Mouse (Mus musculus): ENCODE measurements around the gene Afap1l2. TPM values are rescaled to one million over a fixed set of nuclear protein-coding genes. Genes with fewer than 3 reads are reported as not detected.

The Afap1l2 gene
- 9.2 and 10.1 TPM in 2 replicates for polyA plus RNA-seq (2012; rRNA removed)

DNA sequence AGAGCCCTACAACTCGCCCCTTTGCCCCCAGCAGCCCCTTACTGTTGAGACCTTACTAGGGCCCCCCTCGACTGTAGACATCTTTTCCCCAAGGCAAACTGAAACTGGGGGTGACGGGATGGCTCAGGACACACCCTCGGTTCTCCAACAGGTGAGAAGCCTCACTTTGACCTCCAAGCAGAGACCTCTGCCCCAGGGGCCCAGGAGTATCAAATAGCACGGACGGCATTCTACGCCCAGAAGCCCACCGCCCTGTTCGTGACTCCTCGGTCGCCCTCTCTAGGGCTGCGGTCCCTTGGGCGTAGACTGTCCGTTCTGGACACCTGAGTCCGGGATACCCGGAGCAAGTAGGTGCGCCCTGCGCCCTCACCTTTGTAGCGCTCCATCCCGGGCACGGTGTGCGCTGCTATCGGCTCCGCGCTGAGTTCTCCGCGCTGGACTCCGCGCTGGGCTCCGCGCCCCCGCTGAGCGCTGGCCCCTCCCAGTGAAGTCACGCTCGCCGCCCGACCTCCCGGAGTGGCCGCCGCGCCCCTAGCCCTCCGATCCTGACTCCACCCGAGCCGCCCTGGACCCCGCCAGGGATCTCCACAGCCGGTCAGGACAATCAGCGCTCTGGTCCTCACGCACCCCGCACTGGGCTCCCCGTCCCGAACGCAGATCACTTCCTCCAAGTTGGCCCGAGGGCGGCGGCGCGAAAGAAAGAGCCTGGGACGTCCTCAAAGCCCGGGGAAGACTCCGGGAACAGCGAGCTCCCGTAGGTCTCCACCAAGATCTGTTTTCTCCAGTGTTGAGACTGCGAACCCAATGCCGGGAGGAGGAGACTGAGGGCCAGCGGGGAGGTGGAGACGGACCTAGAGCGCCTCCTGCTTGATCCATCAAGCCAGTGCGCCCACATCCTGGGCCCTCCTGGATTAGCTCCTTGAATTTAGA, at the start of gene Afap1l2:
Afap1l2 (minus strand) TSS at position 448 of the 930 bp plus-strand sequence.
- DNase-seq, result peak; percentile 90
- WGBS, result 2% methylated on average over 68 of the region's 68 CpGs
- H3K4me3 ChIP-seq (ENCODE audit: insufficient read depth, low read depth, low read length), result peak within 1 kb of the TSS; percentile 66
- H3K27ac ChIP-seq (ENCODE audit: insufficient read depth, low read depth, low read length), result peak within 1 kb of the TSS; percentile 72
- no peaks in the 10 kb centered on the region for H3K36me3 ChIP-seq (ENCODE audit: control insufficient read depth, insufficient read depth, low read length)
- no peaks in the 10 kb centered on the region for H3K27me3 ChIP-seq (replicated peaks; ENCODE audit: control insufficient read depth, insufficient read depth, low read length)
- peak; percentile 71 for TF ChIP-seq CTCF (conservative IDR thresholded peaks at IDR 0.05; ENCODE audit: insufficient read depth, insufficient read length, low read depth, low read length)
- TF ChIP-seq POLR2A (IDR thresholded peaks at IDR 0.05; ENCODE audit: low read depth, low read length), result no peak
- peaks cover 4% of the 10 kb centered on the region for H3K4me1 ChIP-seq (ENCODE audit: control insufficient read depth, insufficient read depth, low read length)

DNA sequence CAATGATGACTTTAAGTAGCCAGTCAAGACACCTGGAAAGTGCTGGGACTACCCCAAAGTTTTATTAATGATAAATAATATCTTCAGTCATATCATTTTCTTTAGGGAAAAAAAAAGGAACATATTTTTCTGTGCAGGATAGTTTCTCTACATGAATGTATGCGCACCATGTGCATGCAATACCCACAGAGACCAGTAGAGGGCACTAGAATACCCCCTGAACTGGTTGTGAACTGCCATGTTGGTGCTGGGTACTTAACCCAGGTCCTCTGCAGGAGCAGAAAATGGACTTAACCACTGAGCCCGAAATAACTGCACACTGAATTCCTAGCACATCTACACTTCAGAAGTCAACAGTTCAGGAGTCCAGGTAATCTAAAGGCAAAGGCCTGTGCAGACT, 49.5 kb upstream of the Afap1l2 start:
- H3K27me3 ChIP-seq (replicated peaks; ENCODE audit: control insufficient read depth, insufficient read depth, low read length), result no peaks in the 10 kb centered on the region
- no peak overlapping the region for H3K4me3 ChIP-seq (ENCODE audit: insufficient read depth, low read depth, low read length)
- H3K36me3 ChIP-seq (ENCODE audit: control insufficient read depth, insufficient read depth, low read length), result peaks cover 3% of the 10 kb centered on the region; the same call in 1 of the 2 replicates
- no peak for DNase-seq
- no peaks in the 10 kb centered on the region for H3K4me1 ChIP-seq (ENCODE audit: control insufficient read depth, insufficient read depth, low read length)
- 99% methylated on average over 2 of the region's 2 CpGs for WGBS
- TF ChIP-seq POLR2A (IDR thresholded peaks at IDR 0.05; ENCODE audit: low read depth, low read length), result no peak
- TF ChIP-seq CTCF (conservative IDR thresholded peaks at IDR 0.05; ENCODE audit: insufficient read depth, insufficient read length, low read depth, low read length), result peak; percentile 25
- H3K27ac ChIP-seq (ENCODE audit: insufficient read depth, low read depth, low read length), result no peak overlapping the region

DNA sequence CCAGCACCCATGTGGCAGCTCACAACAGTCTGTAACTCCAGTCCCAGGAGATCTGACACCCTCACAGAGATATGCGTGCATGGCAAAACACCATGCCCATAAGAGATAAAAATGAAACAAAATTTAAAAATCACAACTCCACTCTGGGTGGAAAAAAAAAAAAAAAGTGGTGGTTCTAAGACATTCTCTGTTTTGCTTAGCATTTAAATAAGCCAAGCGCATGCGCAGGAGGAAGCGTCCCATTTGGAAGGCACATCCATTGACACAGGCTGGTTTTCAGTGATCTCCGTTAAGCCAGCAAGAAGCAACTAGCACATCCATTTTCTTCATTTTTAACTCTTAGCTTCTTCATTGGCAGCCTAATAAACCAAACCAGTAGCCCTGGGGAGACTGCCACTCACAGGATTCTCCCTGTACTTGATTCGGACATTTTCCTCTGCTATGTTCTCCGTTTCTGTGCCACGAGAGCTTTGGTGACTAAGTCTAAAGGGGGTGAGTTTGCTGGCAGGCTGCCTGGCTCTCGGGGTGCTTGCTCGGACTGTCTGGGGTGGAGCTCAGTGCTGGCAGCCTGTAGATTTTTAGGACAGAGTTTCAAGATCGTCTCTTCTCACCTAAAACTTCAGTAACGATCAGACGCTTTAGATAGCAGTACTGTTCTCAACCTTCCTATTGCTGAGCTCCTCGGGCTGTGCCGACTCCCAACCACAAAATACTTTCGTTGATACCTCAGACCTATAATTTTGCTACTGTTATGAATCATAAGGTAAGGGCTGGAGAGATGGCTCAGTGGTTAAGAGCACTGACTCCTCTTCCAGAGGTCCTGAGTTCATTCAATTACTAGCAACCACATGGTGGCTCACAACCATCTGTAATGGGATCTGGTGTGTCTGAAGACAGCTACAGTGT, 47.4 kb upstream of the Afap1l2 start:
- WGBS, result 84% methylated on average over 16 of the region's 16 CpGs
- Histone ChIP-seq H3K4me3 (ENCODE audit: insufficient read depth, low read depth, low read length) (no peak overlapping the region), H3K27ac (ENCODE audit: insufficient read depth, low read depth, low read length) (no peak overlapping the region), H3K36me3 (ENCODE audit: control insufficient read depth, insufficient read depth, low read length) (peaks cover 3% of the 10 kb centered on the region; the same call in 1 of the 2 replicates), H3K27me3 (replicated peaks; ENCODE audit: control insufficient read depth, insufficient read depth, low read length) (no peaks in the 10 kb centered on the region), H3K4me1 (ENCODE audit: control insufficient read depth, insufficient read depth, low read length) (no peaks in the 10 kb centered on the region)
- no peak for DNase-seq
- no peak for TF ChIP-seq POLR2A (IDR thresholded peaks at IDR 0.05; ENCODE audit: low read depth, low read length)
- TF ChIP-seq CTCF (conservative IDR thresholded peaks at IDR 0.05; ENCODE audit: insufficient read depth, insufficient read length, low read depth, low read length), result no peak

DNA sequence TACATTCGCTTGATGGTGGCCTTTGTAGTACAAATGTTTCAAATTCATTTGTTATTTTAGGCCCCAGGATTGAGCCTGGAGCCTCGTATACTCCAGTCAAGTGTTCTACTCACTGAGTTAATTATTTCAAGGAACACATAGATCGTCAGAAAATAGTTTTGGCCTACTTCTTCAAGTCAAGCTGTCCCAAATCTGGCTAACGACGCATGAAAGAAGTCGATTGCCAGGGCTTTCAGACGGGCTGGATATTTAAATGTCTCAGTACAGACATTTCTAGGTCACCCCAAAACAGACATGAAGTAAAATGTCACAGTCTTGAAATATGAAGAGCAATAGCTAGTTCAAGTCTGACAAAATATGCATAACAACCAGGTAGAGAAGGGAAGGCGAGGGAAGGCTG, 44.9 kb upstream of the Afap1l2 start:
- Histone ChIP-seq H3K36me3 (ENCODE audit: control insufficient read depth, insufficient read depth, low read length) (peaks cover 2% of the 10 kb centered on the region; the same call in 1 of the 2 replicates), H3K4me3 (ENCODE audit: insufficient read depth, low read depth, low read length) (no peak overlapping the region), H3K27me3 (replicated peaks; ENCODE audit: control insufficient read depth, insufficient read depth, low read length) (no peaks in the 10 kb centered on the region), H3K4me1 (ENCODE audit: control insufficient read depth, insufficient read depth, low read length) (peaks cover under 1% of the 10 kb centered on the region; the same call in 1 of the 2 replicates), H3K27ac (ENCODE audit: insufficient read depth, low read depth, low read length) (no peak overlapping the region)
- 41% methylated on average over 8 of the region's 8 CpGs for WGBS
- DNase-seq, result no peak
- no peak for TF ChIP-seq POLR2A (IDR thresholded peaks at IDR 0.05; ENCODE audit: low read depth, low read length)
- no peak for TF ChIP-seq CTCF (conservative IDR thresholded peaks at IDR 0.05; ENCODE audit: insufficient read depth, insufficient read length, low read depth, low read length)

DNA sequence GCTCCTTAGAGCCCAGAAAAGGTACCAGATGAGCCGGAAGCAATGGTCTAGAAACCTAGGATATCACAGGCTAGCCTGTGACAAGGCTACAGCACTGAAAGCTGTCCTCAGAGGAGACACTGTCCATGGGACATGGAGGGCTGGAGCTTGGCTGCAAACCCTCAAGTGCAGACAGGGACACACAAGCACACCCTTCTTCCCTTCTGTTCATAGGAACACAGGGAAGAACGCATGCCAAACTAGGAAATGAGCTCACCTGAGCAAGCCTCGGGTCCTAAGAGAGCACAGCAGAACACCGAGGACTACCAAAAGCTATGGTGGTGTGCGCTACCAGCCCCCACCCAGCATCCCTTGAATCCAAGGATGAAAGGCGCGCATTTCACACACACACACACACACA, 44.0 kb upstream of the Afap1l2 start:
- Histone ChIP-seq H3K4me1 (ENCODE audit: control insufficient read depth, insufficient read depth, low read length) (peaks cover 4% of the 10 kb centered on the region; the same call in 1 of the 2 replicates), H3K4me3 (ENCODE audit: insufficient read depth, low read depth, low read length) (no peak overlapping the region), H3K27ac (ENCODE audit: insufficient read depth, low read depth, low read length) (no peak overlapping the region), H3K36me3 (ENCODE audit: control insufficient read depth, insufficient read depth, low read length) (no peaks in the 10 kb centered on the region), H3K27me3 (replicated peaks; ENCODE audit: control insufficient read depth, insufficient read depth, low read length) (no peaks in the 10 kb centered on the region)
- TF ChIP-seq POLR2A (IDR thresholded peaks at IDR 0.05; ENCODE audit: low read depth, low read length) (no peak), CTCF (conservative IDR thresholded peaks at IDR 0.05; ENCODE audit: insufficient read depth, insufficient read length, low read depth, low read length) (no peak)
- WGBS, result 89% methylated on average over 7 of the region's 7 CpGs
- no peak for DNase-seq

DNA sequence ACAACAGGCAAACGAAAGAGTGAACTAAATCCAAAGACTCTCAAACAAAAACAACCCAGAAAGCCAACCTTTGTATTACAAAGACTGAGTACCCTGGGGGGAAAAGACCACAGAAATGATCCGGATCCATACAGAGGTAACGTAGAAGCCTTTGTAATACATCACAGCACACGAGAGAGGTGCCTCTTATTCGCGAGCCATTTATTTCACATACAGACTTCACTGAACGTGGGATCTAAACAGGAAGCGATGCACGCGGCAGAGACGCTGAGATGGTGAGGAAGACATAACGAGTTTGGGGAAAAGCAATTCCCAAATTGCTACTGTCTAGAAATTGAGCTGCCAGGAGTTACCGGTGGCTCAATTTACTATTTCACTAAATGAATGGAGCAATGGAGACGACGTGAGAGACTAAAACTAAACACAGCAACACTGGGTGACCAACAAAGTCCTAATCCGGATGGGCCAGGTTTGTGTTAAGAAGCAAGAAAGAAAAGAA, 41.6 kb upstream of the Afap1l2 start:
- WGBS, result 83% methylated on average over 16 of the region's 16 CpGs
- no peak overlapping the region for H3K4me3 ChIP-seq (ENCODE audit: insufficient read depth, low read depth, low read length)
- no peak overlapping the region for H3K27ac ChIP-seq (ENCODE audit: insufficient read depth, low read depth, low read length)
- no peak for DNase-seq
- peaks cover 4% of the 10 kb centered on the region; the same call in 1 of the 2 replicates for H3K4me1 ChIP-seq (ENCODE audit: control insufficient read depth, insufficient read depth, low read length)
- H3K36me3 ChIP-seq (ENCODE audit: control insufficient read depth, insufficient read depth, low read length), result peaks cover 1% of the 10 kb centered on the region; the same call in 1 of the 2 replicates
- no peaks in the 10 kb centered on the region for H3K27me3 ChIP-seq (replicated peaks; ENCODE audit: control insufficient read depth, insufficient read depth, low read length)
- TF ChIP-seq POLR2A (IDR thresholded peaks at IDR 0.05; ENCODE audit: low read depth, low read length), result no peak
